Mouse (Mus musculus): Measurements from ENCODE around the gene Pgm1.

- TF ChIP-seq EP300 (IDR thresholded peaks at IDR 0.05; ENCODE audit: low read depth) (no peak), CTCF (IDR thresholded peaks at IDR 0.05; ENCODE audit: low read depth) (no peak)
Observed at GRCm38 (mm10) chr4:99959308-99959707, 30.1 kb downstream of the Pgm1 start.

All from liver, embryonic 14.5 days (tissue).